Mouse (Mus musculus) C2C12 (cell line): ENCODE measurements around the gene Glce.

Experiments
- CEBPB ChIP-seq: IDR thresholded peaks from one replicate; pipeline ENCODE4 v1.6.1; 2011; ENCODE audit warnings: low read depth, mild to moderate bottlenecking, control low read depth, moderate library complexity
- CTCF ChIP-seq: IDR thresholded peaks from one replicate; pipeline ENCODE4 v1.5.1; 2011; ENCODE audit not compliant: control insufficient read depth, insufficient read depth, insufficient read length
- FOSL1 ChIP-seq: IDR thresholded peaks from one replicate; pipeline ENCODE4 v1.8.0; 2011; ENCODE audit warnings: mild to moderate bottlenecking, low read length; ENCODE audit not compliant: poor library complexity, insufficient read depth, severe bottlenecking
- MAX ChIP-seq: IDR thresholded peaks from one replicate; pipeline ENCODE4 v1.6.1; 2011; ENCODE audit warnings: mild to moderate bottlenecking, control low read depth
- MYOD1 ChIP-seq: IDR thresholded peaks from one replicate; pipeline ENCODE4 v1.6.1; 2011; ENCODE audit warnings: low read depth; ENCODE audit not compliant: control insufficient read depth, insufficient read length
- MYOG ChIP-seq: IDR thresholded peaks from one replicate; pipeline ENCODE4 v1.6.1; 2011; ENCODE audit not compliant: control insufficient read depth, insufficient read length; ENCODE audit errors: extremely low read depth
- USF1 ChIP-seq: IDR thresholded peaks from one replicate; pipeline ENCODE4 v1.6.1; 2011; ENCODE audit warnings: low read depth, mild to moderate bottlenecking, control low read depth, moderate library complexity

DNA sequence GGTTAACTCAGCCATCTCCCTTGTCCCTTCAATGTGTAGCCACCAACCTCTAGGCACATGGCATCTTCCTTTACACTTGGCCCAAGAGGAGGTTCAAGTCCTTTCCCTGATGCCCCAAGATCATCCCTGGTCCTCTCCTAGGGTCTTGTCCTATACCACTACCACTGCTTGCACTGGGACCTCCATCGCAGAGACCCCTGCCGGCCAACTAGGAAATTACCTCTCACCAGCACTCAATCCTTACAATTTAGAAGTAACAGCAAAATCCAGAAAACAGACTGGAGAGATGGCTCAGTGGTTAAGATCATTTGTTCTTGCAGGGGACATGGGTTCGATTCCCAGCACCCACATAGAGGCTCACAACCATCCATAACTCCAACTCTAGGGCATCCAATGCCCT, 107.0 kb downstream of the Glce start:
- TF ChIP-seq CTCF, result no peak
- no peak for TF ChIP-seq MYOD1
- no peak for TF ChIP-seq USF1
- TF ChIP-seq MAX, result no peak
- TF ChIP-seq FOSL1, result no peak
- TF ChIP-seq CEBPB, result no peak
- TF ChIP-seq MYOG, result no peak
